Mouse (Mus musculus) liver, embryonic 16.5 days (tissue): Measurements from ENCODE around the gene Lamb2. TPM values are rescaled to one million over a fixed set of nuclear protein-coding genes. Genes with fewer than 3 reads are reported as not detected.

Source experiments
- ATAC-seq: fragments of 200-750 bp; cut with Nextera tagmentation; 2 replicates; pipeline ENCODE4 v1.8.0; 2017; ENCODE audit warnings: low read depth, mild to moderate bottlenecking, moderate number of reproducible peaks, moderate library complexity
- H3K27ac ChIP-seq: fragments of 300-500 bp; sonication (generic); 2 replicates; pipeline ENCODE4 v1.5.1; 2014; ENCODE audit warnings: mild to moderate bottlenecking, low read length
- H3K27me3 ChIP-seq: fragments of 300-500 bp; sonication (generic); 2 replicates; pipeline ENCODE4 v1.6.1; 2014; ENCODE audit warnings: low read depth, low read length, mixed read lengths; ENCODE audit not compliant: control insufficient read depth, insufficient read depth
- H3K36me3 ChIP-seq: fragments of 300-500 bp; sonication (generic); 2 replicates; pipeline ENCODE4 v1.6.1; 2014; ENCODE audit warnings: mild to moderate bottlenecking; ENCODE audit not compliant: control insufficient read depth, insufficient read depth
- H3K4me1 ChIP-seq: fragments of 300-500 bp; sonication (generic); 2 replicates; pipeline ENCODE4 v1.6.1; 2014; ENCODE audit warnings: low read depth, low read length, mixed read lengths; ENCODE audit not compliant: control insufficient read depth
- H3K4me2 ChIP-seq: fragments of 300-500 bp; sonication (generic); 2 replicates; pipeline ENCODE4 v1.6.1; 2014; ENCODE audit warnings: low read depth, low read length, mixed read lengths
- H3K4me3 ChIP-seq: fragments of 300-500 bp; sonication (generic); 2 replicates; pipeline ENCODE4 v1.5.1; 2014; ENCODE audit warnings: low read depth, mild to moderate bottlenecking, low read length
- H3K9ac ChIP-seq: fragments of 300-500 bp; sonication (generic); 2 replicates; pipeline ENCODE4 v1.6.1; 2014; ENCODE audit warnings: low read depth, low read length
- H3K9me3 ChIP-seq: fragments of 300-500 bp; sonication (generic); replicated peaks from 2 replicates; pipeline ENCODE4 v1.6.1; 2016; ENCODE audit warnings: low read length; ENCODE audit not compliant: control insufficient read depth
- WGBS: fragments of 180-500 bp; shearing (Covaris S2); extraction: QIAGEN DNeasy Blood & Tissue Kit; methylation state at CpG from one replicate; pipeline ENCODE4 v1.1.7; 2014; ENCODE audit not compliant: insufficient replicate concordance; 5-methylcytosine and 5-hydroxymethylcytosine counted together
- polyA plus RNA-seq: library from polyadenylated mRNA; unstranded; fragments of >200 nt; fragmentation: Nextera tagmentation; extraction: Ambion mirVana; gene quantifications from 2 replicates; pipeline ENCODE4 v1.2.1, GENCODE M21; 2015

The Lamb2 gene
- polyA plus RNA-seq, 1 experiment from 2014 or later, result 10.7 TPM

GRCm38 (mm10) chr9:108450292-108451169 is 29.0 kb upstream of the Lamb2 start:
- H3K27me3 ChIP-seq, result no peaks in the 10 kb centered on the region
- 62% methylated on average over 21 of the region's 21 CpGs for WGBS
- peak overlapping the region; percentile 98 for H3K4me2 ChIP-seq
- H3K27ac ChIP-seq, result peak overlapping the region; percentile 69
- H3K4me1 ChIP-seq, result peaks cover 34% of the 10 kb centered on the region
- H3K9me3 ChIP-seq, result no peaks in the 10 kb centered on the region
- H3K9ac ChIP-seq, result peak overlapping the region; percentile 36
- ATAC-seq, result no peak
- no peaks in the 10 kb centered on the region for H3K36me3 ChIP-seq
- H3K4me3 ChIP-seq, result peak overlapping the region; percentile 46

- H3K36me3 ChIP-seq, result no peaks in the 10 kb centered on the region
- peak overlapping the region; percentile 36 for H3K9ac ChIP-seq
- H3K4me1 ChIP-seq, result peaks cover 36% of the 10 kb centered on the region
- ATAC-seq, result peak; percentile 74
- WGBS, result 32% methylated on average over 6 of the region's 6 CpGs
- H3K27me3 ChIP-seq, result no peaks in the 10 kb centered on the region
- peak overlapping the region; percentile 69 for H3K27ac ChIP-seq
- H3K4me2 ChIP-seq, result peak overlapping the region; percentile 98
- H3K4me3 ChIP-seq, result peak overlapping the region; percentile 46
- H3K9me3 ChIP-seq, result no peaks in the 10 kb centered on the region
Observed at GRCm38 (mm10) chr9:108451170-108451493, 28.4 kb upstream of the Lamb2 start.

DNA sequence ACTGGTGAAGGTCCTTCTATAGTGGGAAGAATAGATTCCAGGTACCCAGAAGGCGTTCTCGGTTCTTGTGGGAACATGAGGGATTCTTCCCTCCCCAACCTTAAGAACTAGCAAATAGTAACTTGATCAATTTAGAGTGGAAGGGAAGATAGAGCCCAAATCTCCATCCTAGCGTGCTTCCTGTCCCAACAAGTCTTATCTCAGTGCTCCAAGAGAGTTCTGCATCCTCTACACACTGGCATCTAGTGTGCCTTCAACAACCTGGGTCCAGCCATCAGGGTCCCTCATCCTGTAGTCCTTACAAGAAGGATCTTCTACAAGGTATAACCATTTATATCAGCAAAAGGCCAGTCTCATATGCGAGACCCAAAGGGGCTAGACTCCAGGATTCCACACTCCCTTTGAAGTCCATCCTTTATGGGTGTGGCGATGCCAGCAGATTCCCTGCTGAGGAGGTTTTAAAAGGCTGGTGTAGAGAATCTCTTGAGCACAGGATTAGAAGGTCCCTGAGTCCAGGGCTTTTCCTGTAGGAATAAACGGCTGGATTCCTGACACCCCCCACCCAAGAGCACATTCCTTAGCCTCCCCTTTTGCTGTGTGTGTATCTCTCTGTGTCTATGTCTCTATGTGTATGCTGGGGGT is 27.9 kb upstream of the Lamb2 start:
- H3K9me3 ChIP-seq, result no peaks in the 10 kb centered on the region
- peak overlapping the region; percentile 68 for H3K9ac ChIP-seq
- H3K4me3 ChIP-seq, result peak overlapping the region; percentile 70
- no peaks in the 10 kb centered on the region for H3K36me3 ChIP-seq
- 0 out of 2 replicates have a peak, but pooled peaks have one; percentile 23 for ATAC-seq
- H3K4me1 ChIP-seq, result peaks cover 39% of the 10 kb centered on the region
- no peaks in the 10 kb centered on the region for H3K27me3 ChIP-seq
- peak overlapping the region; percentile 69 for H3K27ac ChIP-seq
- H3K4me2 ChIP-seq, result peak overlapping the region; percentile 98
- 45% methylated on average over 6 of the region's 6 CpGs for WGBS

DNA sequence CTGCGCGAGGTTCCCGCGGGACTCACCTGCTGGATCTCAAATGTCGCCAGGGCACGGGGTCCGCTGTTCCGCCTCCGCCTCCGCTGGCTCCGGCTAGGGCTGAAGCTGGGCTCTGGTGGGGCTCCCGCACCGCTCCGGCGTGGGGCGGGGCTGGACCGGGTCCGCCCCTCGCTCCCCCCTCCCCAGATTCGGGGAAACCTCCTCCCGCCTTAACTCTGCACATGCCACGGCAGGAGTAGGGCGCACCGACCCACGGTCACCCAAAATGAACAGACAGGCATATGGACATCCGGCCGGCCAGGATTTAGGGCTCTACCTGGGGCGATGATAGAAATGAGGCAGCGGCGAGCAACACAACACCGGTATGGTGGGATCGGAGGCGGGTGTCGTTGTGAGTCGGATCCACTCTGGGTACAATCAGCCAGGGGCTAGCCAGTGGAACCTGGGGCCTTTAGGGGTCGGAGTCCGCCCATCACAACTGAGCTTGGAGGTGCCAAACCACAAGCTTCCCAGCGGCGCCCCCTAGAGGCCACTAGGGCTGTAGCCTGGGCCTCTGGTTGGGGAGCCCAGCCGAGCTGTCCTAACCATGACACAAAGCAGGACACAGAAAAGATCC is 27.1 kb upstream of the Lamb2 start:
- peak overlapping the region; percentile 70 for H3K4me3 ChIP-seq
- ATAC-seq, result peak; percentile 78
- H3K36me3 ChIP-seq, result no peaks in the 10 kb centered on the region
- H3K27me3 ChIP-seq, result no peaks in the 10 kb centered on the region
- H3K9ac ChIP-seq, result peak overlapping the region; percentile 68
- H3K4me2 ChIP-seq, result peak overlapping the region; percentile 98
- peaks cover 39% of the 10 kb centered on the region for H3K4me1 ChIP-seq
- no peaks in the 10 kb centered on the region for H3K9me3 ChIP-seq
- under 1% methylated on average over 40 of the region's 40 CpGs for WGBS
- H3K27ac ChIP-seq, result peak overlapping the region; percentile 69

- WGBS, result 46% methylated on average over 6 of the region's 6 CpGs
- Histone ChIP-seq H3K27ac (no peak overlapping the region), H3K4me3 (peak overlapping the region; percentile 70), H3K4me1 (peaks cover 39% of the 10 kb centered on the region), H3K9me3 (no peaks in the 10 kb centered on the region), H3K36me3 (no peaks in the 10 kb centered on the region), H3K4me2 (peak overlapping the region; percentile 98), H3K9ac (0 out of 2 replicates have a peak overlapping the region, but pooled peaks have one; percentile 10), H3K27me3 (no peaks in the 10 kb centered on the region)
- ATAC-seq, result no peak; the same call in 1 of the 2 replicates
Observed at GRCm38 (mm10) chr9:108452911-108453310, 26.6 kb upstream of the Lamb2 start.

- Histone ChIP-seq H3K9ac (no peak overlapping the region), H3K4me1 (peaks cover 39% of the 10 kb centered on the region), H3K36me3 (no peaks in the 10 kb centered on the region), H3K27me3 (no peaks in the 10 kb centered on the region), H3K4me2 (no peak overlapping the region), H3K9me3 (no peaks in the 10 kb centered on the region), H3K4me3 (no peak overlapping the region), H3K27ac (no peak overlapping the region)
- ATAC-seq, result no peak
- WGBS, result 63% methylated on average over 4 of the region's 4 CpGs
Observed at GRCm38 (mm10) chr9:108453458-108453857, 26.1 kb upstream of the Lamb2 start.

DNA sequence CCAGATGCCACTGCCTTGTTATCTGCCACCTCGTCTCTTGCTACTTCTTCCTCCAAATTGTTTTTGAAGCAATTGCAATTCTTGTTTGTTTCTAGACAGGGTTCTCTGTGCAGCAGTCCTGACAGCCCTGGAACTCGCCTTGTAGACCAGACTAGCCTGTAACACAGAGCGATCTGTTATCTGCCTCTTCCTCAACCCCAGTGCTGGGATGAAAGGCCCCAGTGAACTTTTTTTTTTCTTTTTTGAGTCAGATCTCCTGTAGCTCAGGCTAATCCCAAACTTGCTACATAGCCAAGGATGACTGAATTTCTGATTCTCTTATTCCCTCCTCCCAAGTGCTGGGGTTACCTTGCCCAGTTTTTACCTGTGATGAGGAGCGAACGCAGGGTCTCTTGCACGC is 25.1 kb upstream of the Lamb2 start:
- Histone ChIP-seq H3K9me3 (no peaks in the 10 kb centered on the region), H3K4me3 (no peak overlapping the region), H3K9ac (no peak overlapping the region), H3K27ac (no peak overlapping the region), H3K4me2 (no peak overlapping the region), H3K27me3 (no peaks in the 10 kb centered on the region), H3K36me3 (no peaks in the 10 kb centered on the region), H3K4me1 (peaks cover 39% of the 10 kb centered on the region)
- WGBS, result 61% methylated on average over 6 of the region's 6 CpGs
- no peak for ATAC-seq

- no peaks in the 10 kb centered on the region for H3K27me3 ChIP-seq
- H3K9me3 ChIP-seq, result no peaks in the 10 kb centered on the region
- H3K4me2 ChIP-seq, result no peak overlapping the region
- no peak for ATAC-seq
- H3K36me3 ChIP-seq, result no peaks in the 10 kb centered on the region
- H3K9ac ChIP-seq, result no peak overlapping the region
- no peak overlapping the region for H3K4me3 ChIP-seq
- H3K4me1 ChIP-seq, result peaks cover 31% of the 10 kb centered on the region
- H3K27ac ChIP-seq, result no peak overlapping the region
- WGBS, result 39% methylated on average over 12 of the region's 12 CpGs
Observed at GRCm38 (mm10) chr9:108455747-108456571, 23.6 kb upstream of the Lamb2 start.
